Mouse (Mus musculus): ENCODE measurements at regions not wholly inside any gene's neighbourhood (a gene's known extent, or its start where the extent isn't known, plus 50 kb on each side); places are given as distances from the start of the nearest gene placed in this dataset.

- Histone ChIP-seq H3K27ac (ENCODE audit: low read length) (no peak overlapping the region), H3K4me2 (replicated peaks; ENCODE audit: low read depth, low read length) (no peak overlapping the region), H3K9ac (replicated peaks; ENCODE audit: low read length) (no peak overlapping the region), H3K4me3 (ENCODE audit: low read length) (no peak overlapping the region), H3K9me3 (ENCODE audit: low read length) (no peaks in the 10 kb centered on the region), H3K27me3 (ENCODE audit: insufficient read depth, low read length) (no peaks in the 10 kb centered on the region), H3K36me3 (ENCODE audit: insufficient read depth, low read length) (no peaks in the 10 kb centered on the region), H3K4me1 (ENCODE audit: insufficient read depth, low read length) (peaks cover 3% of the 10 kb centered on the region; the same call in 1 of the 2 replicates)
- 95% methylated on average over 6 of the region's 6 CpGs for WGBS
- no peak for ATAC-seq (ENCODE audit: low FRiP score, low TSS enrichment)
Observed at GRCm38 (mm10) chr9:41914611-41915010, 209.5 kb downstream of the Sorl1 start.

GRCm38 (mm10) chr9:41913911-41914310 is 210.2 kb downstream of the Sorl1 start:
- 78% methylated on average over 3 of the region's 3 CpGs for WGBS
- no peak overlapping the region for H3K4me3 ChIP-seq (ENCODE audit: low read length)
- H3K27me3 ChIP-seq (ENCODE audit: insufficient read depth, low read length) = no peaks in the 10 kb centered on the region
- H3K9me3 ChIP-seq (ENCODE audit: low read length) = no peaks in the 10 kb centered on the region
- H3K4me2 ChIP-seq (replicated peaks; ENCODE audit: low read depth, low read length) = no peak overlapping the region
- no peak for ATAC-seq (ENCODE audit: low FRiP score, low TSS enrichment)
- H3K9ac ChIP-seq (replicated peaks; ENCODE audit: low read length) = no peak overlapping the region
- no peaks in the 10 kb centered on the region for H3K36me3 ChIP-seq (ENCODE audit: insufficient read depth, low read length)
- no peak overlapping the region for H3K27ac ChIP-seq (ENCODE audit: low read length)
- peaks cover 3% of the 10 kb centered on the region; the same call in 1 of the 2 replicates for H3K4me1 ChIP-seq (ENCODE audit: insufficient read depth, low read length)

DNA sequence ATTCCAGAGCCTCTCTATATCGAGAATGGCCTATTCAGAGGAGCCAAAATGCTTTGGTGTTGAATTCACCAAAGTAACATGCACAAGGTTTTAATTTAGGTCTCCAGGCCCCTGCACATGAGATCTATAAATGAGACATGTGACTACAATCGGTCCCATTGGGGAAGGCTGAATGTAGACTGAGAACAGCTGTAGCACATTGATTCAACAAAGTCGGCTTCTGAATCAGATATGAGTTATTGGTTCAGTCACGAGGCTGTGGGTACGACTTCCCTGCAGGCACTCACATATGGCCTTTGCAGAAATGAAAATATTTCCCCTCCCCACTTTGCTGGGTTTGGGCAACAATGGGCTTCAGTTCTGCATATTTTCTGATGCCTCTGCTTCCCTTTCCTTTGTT is 211.6 kb downstream of the Sorl1 start:
- ATAC-seq (ENCODE audit: low FRiP score, low TSS enrichment) = no peak
- Histone ChIP-seq H3K4me2 (replicated peaks; ENCODE audit: low read depth, low read length) (no peak overlapping the region), H3K27me3 (ENCODE audit: insufficient read depth, low read length) (no peaks in the 10 kb centered on the region), H3K27ac (ENCODE audit: low read length) (no peak overlapping the region), H3K9me3 (ENCODE audit: low read length) (no peaks in the 10 kb centered on the region), H3K4me3 (ENCODE audit: low read length) (no peak overlapping the region), H3K9ac (replicated peaks; ENCODE audit: low read length) (no peak overlapping the region), H3K4me1 (ENCODE audit: insufficient read depth, low read length) (no peaks in the 10 kb centered on the region), H3K36me3 (ENCODE audit: insufficient read depth, low read length) (no peaks in the 10 kb centered on the region)
- 66% methylated on average over 5 of the region's 5 CpGs for WGBS

- ATAC-seq (ENCODE audit: low FRiP score, low TSS enrichment) = no peak
- Histone ChIP-seq H3K4me2 (replicated peaks; ENCODE audit: low read depth, low read length) (no peak overlapping the region), H3K4me1 (ENCODE audit: insufficient read depth, low read length) (no peaks in the 10 kb centered on the region; the same call in 1 of the 2 replicates), H3K27ac (ENCODE audit: low read length) (no peak overlapping the region), H3K4me3 (ENCODE audit: low read length) (no peak overlapping the region), H3K27me3 (ENCODE audit: insufficient read depth, low read length) (no peaks in the 10 kb centered on the region), H3K36me3 (ENCODE audit: insufficient read depth, low read length) (no peaks in the 10 kb centered on the region), H3K9ac (replicated peaks; ENCODE audit: low read length) (no peak overlapping the region), H3K9me3 (ENCODE audit: low read length) (no peaks in the 10 kb centered on the region)
- WGBS = 48% methylated on average over 8 of the region's 8 CpGs
Observed at GRCm38 (mm10) chr9:41900606-41900974, 223.5 kb downstream of the Sorl1 start.

GRCm38 (mm10) chr9:41899766-41900605 is 224.1 kb downstream of the Sorl1 start:
- ATAC-seq (ENCODE audit: low FRiP score, low TSS enrichment) = no peak
- H3K4me3 ChIP-seq (ENCODE audit: low read length) = no peak overlapping the region
- WGBS = 64% methylated on average over 11 of the region's 11 CpGs

GRCm38 (mm10) chr9:41895106-41895505 is 229.0 kb downstream of the Sorl1 start:
- Histone ChIP-seq H3K36me3 (ENCODE audit: insufficient read depth, low read length) (no peaks in the 10 kb centered on the region), H3K4me1 (ENCODE audit: insufficient read depth, low read length) (peaks cover 15% of the 10 kb centered on the region), H3K4me3 (ENCODE audit: low read length) (no peak overlapping the region), H3K9ac (replicated peaks; ENCODE audit: low read length) (no peak overlapping the region), H3K27ac (ENCODE audit: low read length) (no peak overlapping the region), H3K9me3 (ENCODE audit: low read length) (no peaks in the 10 kb centered on the region), H3K27me3 (ENCODE audit: insufficient read depth, low read length) (no peaks in the 10 kb centered on the region), H3K4me2 (replicated peaks; ENCODE audit: low read depth, low read length) (no peak overlapping the region)
- WGBS = 81% methylated on average over 5 of the region's 5 CpGs
- no peak for ATAC-seq (ENCODE audit: low FRiP score, low TSS enrichment)

More at GRCm38 (mm10) chr9:41899766-41900605, 224.1 kb downstream of the Sorl1 start:
- Histone ChIP-seq H3K4me1 (ENCODE audit: insufficient read depth, low read length) (no peaks in the 10 kb centered on the region; the same call in 1 of the 2 replicates), H3K27ac (ENCODE audit: low read length) (no peak overlapping the region), H3K9me3 (ENCODE audit: low read length) (no peaks in the 10 kb centered on the region), H3K27me3 (ENCODE audit: insufficient read depth, low read length) (no peaks in the 10 kb centered on the region), H3K36me3 (ENCODE audit: insufficient read depth, low read length) (no peaks in the 10 kb centered on the region), H3K9ac (replicated peaks; ENCODE audit: low read length) (no peak overlapping the region), H3K4me2 (replicated peaks; ENCODE audit: low read depth, low read length) (no peak overlapping the region)

GRCm38 (mm10) chr9:41892841-41893240 is 231.3 kb downstream of the Sorl1 start:
- Histone ChIP-seq H3K27me3 (ENCODE audit: insufficient read depth, low read length) (no peaks in the 10 kb centered on the region), H3K9me3 (ENCODE audit: low read length) (no peaks in the 10 kb centered on the region), H3K27ac (ENCODE audit: low read length) (no peak overlapping the region)

DNA sequence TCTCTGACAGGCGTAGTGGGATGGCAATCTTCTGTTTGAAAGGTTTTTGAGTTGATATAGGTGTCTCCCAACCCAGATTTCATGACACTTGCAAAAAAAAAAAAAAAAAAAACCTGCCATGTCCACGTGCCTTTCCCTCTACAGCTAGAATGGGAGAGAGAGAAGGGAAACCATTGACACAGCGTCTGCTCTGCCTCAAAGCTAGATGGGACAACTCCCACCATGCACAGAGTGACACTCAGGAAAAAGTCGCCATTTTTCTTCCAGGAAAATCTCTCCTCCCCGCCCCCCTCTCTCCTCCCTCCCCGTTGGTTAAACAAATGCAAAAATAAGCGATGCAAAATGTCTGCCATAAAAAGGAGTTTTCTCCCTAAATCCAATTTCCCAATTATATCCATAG is 232.9 kb downstream of the Sorl1 start:
- peak overlapping the region; percentile 75 for H3K4me2 ChIP-seq (replicated peaks; ENCODE audit: low read depth, low read length)
- H3K27ac ChIP-seq (ENCODE audit: low read length) = peak overlapping the region; percentile 96
- no peaks in the 10 kb centered on the region for H3K9me3 ChIP-seq (ENCODE audit: low read length)
- H3K9ac ChIP-seq (replicated peaks; ENCODE audit: low read length) = peak overlapping the region; percentile 74
- 0 out of 2 replicates have a peak overlapping the region, but pooled peaks have one; percentile 44 for H3K4me3 ChIP-seq (ENCODE audit: low read length)
- no peak for ATAC-seq (ENCODE audit: low FRiP score, low TSS enrichment)
- 48% methylated on average over 7 of the region's 7 CpGs for WGBS
- H3K27me3 ChIP-seq (ENCODE audit: insufficient read depth, low read length) = no peaks in the 10 kb centered on the region
- peaks cover 25% of the 10 kb centered on the region for H3K4me1 ChIP-seq (ENCODE audit: insufficient read depth, low read length)
- no peaks in the 10 kb centered on the region for H3K36me3 ChIP-seq (ENCODE audit: insufficient read depth, low read length)

More at GRCm38 (mm10) chr9:41892841-41893240, 231.3 kb downstream of the Sorl1 start:
- ATAC-seq (ENCODE audit: low FRiP score, low TSS enrichment) = no peak
- H3K4me1 ChIP-seq (ENCODE audit: insufficient read depth, low read length) = peaks cover 25% of the 10 kb centered on the region
- whole genome bisulfite sequencing = 54% methylated on average over 3 of the region's 3 CpGs
- no peak overlapping the region for H3K4me3 ChIP-seq (ENCODE audit: low read length)
- H3K4me2 ChIP-seq (replicated peaks; ENCODE audit: low read depth, low read length) = no peak overlapping the region
- no peaks in the 10 kb centered on the region for H3K36me3 ChIP-seq (ENCODE audit: insufficient read depth, low read length)
- no peak overlapping the region for H3K9ac ChIP-seq (replicated peaks; ENCODE audit: low read length)

- Histone ChIP-seq H3K36me3 (ENCODE audit: insufficient read depth, low read length) (no peaks in the 10 kb centered on the region), H3K4me3 (ENCODE audit: low read length) (peak overlapping the region; percentile 44), H3K27ac (ENCODE audit: low read length) (peak overlapping the region; percentile 96), H3K4me1 (ENCODE audit: insufficient read depth, low read length) (peaks cover 25% of the 10 kb centered on the region), H3K27me3 (ENCODE audit: insufficient read depth, low read length) (no peaks in the 10 kb centered on the region), H3K9me3 (ENCODE audit: low read length) (no peaks in the 10 kb centered on the region), H3K4me2 (replicated peaks; ENCODE audit: low read depth, low read length) (peak overlapping the region; percentile 75), H3K9ac (replicated peaks; ENCODE audit: low read length) (peak overlapping the region; percentile 74)
- ATAC-seq (ENCODE audit: low FRiP score, low TSS enrichment) = peak; percentile 94
- 1% methylated on average over 42 of the region's 42 CpGs for WGBS
Observed at GRCm38 (mm10) chr9:41890273-41891141, 233.6 kb downstream of the Sorl1 start.

All from kidney, embryonic 16.5 days (tissue).